Mouse (Mus musculus): ENCODE measurements around the gene Nfe2. TPM values are rescaled to one million over a fixed set of nuclear protein-coding genes. Genes with fewer than 3 reads are reported as not detected.
A peak's percentile ranks its signal among the peaks of the same experiment; 100 is the strongest.

Gene Nfe2
- polyA plus RNA-seq, 1 experiment from 2014 or later: 2.0 TPM

DNA sequence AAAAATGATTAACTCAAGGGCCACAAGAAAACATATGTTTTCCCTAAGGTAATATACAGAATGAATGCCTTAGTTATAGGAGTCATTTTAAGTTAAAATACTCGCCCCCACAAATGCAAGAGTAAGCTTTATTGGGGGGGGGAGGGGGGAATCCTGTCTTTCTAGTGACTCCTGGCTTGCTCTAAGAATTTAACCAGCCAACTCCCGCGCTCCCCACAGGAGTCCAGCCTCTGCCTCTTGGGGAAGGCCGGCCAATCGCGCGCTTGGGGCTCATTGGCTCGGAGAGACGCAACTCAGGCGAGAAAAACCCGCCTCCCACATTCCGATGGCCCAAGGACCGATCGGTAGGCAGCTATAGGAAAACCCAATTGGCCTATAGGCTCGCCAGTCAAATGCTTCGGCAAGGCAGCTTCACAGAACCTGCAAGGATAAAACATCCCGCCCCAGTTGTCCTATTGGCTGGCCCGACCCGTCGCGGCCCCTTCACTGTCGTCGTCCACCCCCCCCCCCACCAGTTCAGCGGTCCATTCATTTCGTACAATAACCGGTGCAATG, 19.0 kb downstream of the Nfe2 start:
- Histone ChIP-seq H3K27ac (replicated peaks) (peak overlapping the region; percentile 94), H3K4me1 (peaks cover 15% of the 10 kb centered on the region), H3K4me3 (replicated peaks) (peak overlapping the region; percentile 72), H3K36me3 (peaks cover 38% of the 10 kb centered on the region), H3K9me3 (replicated peaks) (no peaks in the 10 kb centered on the region), H3K4me2 (replicated peaks) (peak overlapping the region; percentile 55), H3K27me3 (no peaks in the 10 kb centered on the region), H3K9ac (peak overlapping the region; percentile 33)
- peak; percentile 91 for ATAC-seq (ENCODE audit: insufficient number of reproducible peaks, low FRiP score, low TSS enrichment, low read depth)
- under 1% methylated on average over 26 of the region's 26 CpGs for WGBS

- Histone ChIP-seq H3K9me3 (replicated peaks) (no peaks in the 10 kb centered on the region), H3K4me3 (replicated peaks) (no peak overlapping the region), H3K4me2 (replicated peaks) (no peak overlapping the region), H3K27me3 (no peaks in the 10 kb centered on the region), H3K9ac (no peak overlapping the region), H3K4me1 (peaks cover 3% of the 10 kb centered on the region), H3K27ac (replicated peaks) (no peak overlapping the region), H3K36me3 (peaks cover 20% of the 10 kb centered on the region)
- no peak for ATAC-seq (ENCODE audit: insufficient number of reproducible peaks, low FRiP score, low TSS enrichment, low read depth)
- WGBS: 93% methylated on average over 7 of the region's 7 CpGs
Observed at GRCm38 (mm10) chr15:103237295-103237694, 20.9 kb downstream of the Nfe2 start.

GRCm38 (mm10) chr15:103233119-103233518, 25.1 kb downstream of the Nfe2 start:
- Histone ChIP-seq H3K9ac (no peak overlapping the region), H3K27ac (replicated peaks) (no peak overlapping the region)
- ATAC-seq (ENCODE audit: insufficient number of reproducible peaks, low FRiP score, low TSS enrichment, low read depth): no peak

DNA sequence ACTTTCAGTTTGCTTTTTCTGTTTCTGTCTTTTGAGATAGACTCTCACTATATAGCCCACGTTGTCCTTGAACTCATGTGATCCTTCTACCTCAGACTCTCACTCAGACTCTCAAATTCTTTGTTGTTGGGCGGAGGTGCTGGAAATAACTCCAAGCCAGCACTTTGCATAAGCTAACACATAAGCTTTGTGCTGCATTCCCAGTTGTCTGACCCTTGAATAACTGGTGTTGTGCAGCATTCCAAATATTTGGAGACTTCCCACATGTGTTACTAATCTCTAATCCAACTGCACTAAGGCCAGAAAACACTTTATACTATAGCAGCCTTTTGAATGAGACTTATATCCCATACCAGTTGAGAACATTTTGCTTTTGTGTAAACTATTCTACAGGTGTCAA, 29.3 kb downstream of the Nfe2 start:
- no peaks in the 10 kb centered on the region for H3K9me3 ChIP-seq (replicated peaks)
- peak overlapping the region; percentile 4; the same call in 1 of the 2 replicates for H3K27ac ChIP-seq (replicated peaks)
- H3K4me2 ChIP-seq (replicated peaks): no peak overlapping the region
- WGBS: 64% methylated on average over 2 of the region's 2 CpGs
- H3K4me1 ChIP-seq: peaks cover 10% of the 10 kb centered on the region; the same call in 1 of the 2 replicates
- H3K9ac ChIP-seq: no peak overlapping the region
- no peaks in the 10 kb centered on the region for H3K27me3 ChIP-seq
- no peaks in the 10 kb centered on the region for H3K36me3 ChIP-seq
- H3K4me3 ChIP-seq (replicated peaks): no peak overlapping the region
- no peak for ATAC-seq (ENCODE audit: insufficient number of reproducible peaks, low FRiP score, low TSS enrichment, low read depth)

More at GRCm38 (mm10) chr15:103233119-103233518, 25.1 kb downstream of the Nfe2 start:
- Histone ChIP-seq H3K4me1 (no peaks in the 10 kb centered on the region), H3K36me3 (peaks cover 14% of the 10 kb centered on the region), H3K4me2 (replicated peaks) (no peak overlapping the region), H3K4me3 (replicated peaks) (no peak overlapping the region), H3K27me3 (no peaks in the 10 kb centered on the region), H3K9me3 (replicated peaks) (no peaks in the 10 kb centered on the region)
- 76% methylated on average over 2 of the region's 2 CpGs for WGBS

DNA sequence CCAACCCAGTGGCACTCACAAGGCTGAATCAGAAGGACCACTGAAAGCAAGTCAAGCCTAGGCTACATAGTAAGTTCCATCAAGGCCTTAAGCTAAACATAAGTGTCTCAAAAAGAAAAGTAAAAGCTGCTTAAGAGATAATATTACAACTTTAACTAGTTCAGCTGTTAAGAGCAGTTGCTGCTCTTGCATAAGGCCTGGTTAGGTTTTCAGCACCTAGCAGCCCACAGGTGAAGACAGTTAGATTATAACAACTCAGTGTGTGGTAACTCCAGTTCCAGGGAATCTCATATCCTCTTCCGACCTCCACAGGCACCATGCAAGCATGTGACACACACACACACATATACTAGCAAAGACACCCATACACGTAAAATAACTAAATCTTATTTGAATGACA, 30.6 kb downstream of the Nfe2 start:
- H3K4me1 ChIP-seq: peaks cover 10% of the 10 kb centered on the region; the same call in 1 of the 2 replicates
- no peak overlapping the region for H3K4me3 ChIP-seq (replicated peaks)
- ATAC-seq (ENCODE audit: insufficient number of reproducible peaks, low FRiP score, low TSS enrichment, low read depth): no peak
- H3K36me3 ChIP-seq: no peaks in the 10 kb centered on the region
- H3K27ac ChIP-seq (replicated peaks): no peak overlapping the region
- H3K4me2 ChIP-seq (replicated peaks): no peak overlapping the region
- H3K9me3 ChIP-seq (replicated peaks): no peaks in the 10 kb centered on the region
- H3K9ac ChIP-seq: no peak overlapping the region
- H3K27me3 ChIP-seq: no peaks in the 10 kb centered on the region
- WGBS: 67% methylated on average over 2 of the region's 2 CpGs

DNA sequence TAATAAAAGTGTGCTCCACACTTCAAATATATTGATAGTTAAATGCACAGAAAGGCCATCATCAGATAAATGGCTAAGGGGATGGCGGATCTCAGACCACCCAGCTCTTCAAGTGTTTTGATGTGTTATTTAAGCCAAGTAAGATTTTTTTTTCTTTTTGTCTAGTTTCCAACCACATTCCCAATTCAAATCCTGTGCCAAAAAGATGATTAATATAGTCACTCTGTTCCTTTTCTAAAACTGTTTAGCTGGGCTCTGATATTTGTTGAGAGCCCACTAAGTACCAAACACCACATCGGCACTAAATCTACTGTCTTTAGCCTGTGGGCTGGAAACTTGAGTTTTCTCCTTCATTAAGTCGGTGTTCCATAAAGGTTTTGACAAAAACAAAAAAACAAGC, 31.2 kb downstream of the Nfe2 start:
- H3K27me3 ChIP-seq: no peaks in the 10 kb centered on the region
- H3K36me3 ChIP-seq: no peaks in the 10 kb centered on the region
- H3K27ac ChIP-seq (replicated peaks): no peak overlapping the region
- no peaks in the 10 kb centered on the region for H3K9me3 ChIP-seq (replicated peaks)
- H3K4me1 ChIP-seq: peaks cover 10% of the 10 kb centered on the region; the same call in 1 of the 2 replicates
- H3K4me3 ChIP-seq (replicated peaks): no peak overlapping the region
- no peak overlapping the region for H3K4me2 ChIP-seq (replicated peaks)
- H3K9ac ChIP-seq: no peak overlapping the region
- WGBS: 83% methylated on average over 3 of the region's 3 CpGs
- no peak for ATAC-seq (ENCODE audit: insufficient number of reproducible peaks, low FRiP score, low TSS enrichment, low read depth)

- WGBS: 83% methylated on average over 2 of the region's 2 CpGs
- Histone ChIP-seq H3K4me1 (peaks cover 10% of the 10 kb centered on the region; the same call in 1 of the 2 replicates), H3K4me2 (replicated peaks) (no peak overlapping the region), H3K27me3 (no peaks in the 10 kb centered on the region), H3K27ac (replicated peaks) (no peak overlapping the region), H3K9me3 (replicated peaks) (no peaks in the 10 kb centered on the region), H3K9ac (no peak overlapping the region), H3K4me3 (replicated peaks) (no peak overlapping the region), H3K36me3 (0 out of 2 replicates have a peak, but pooled peaks cover under 1% of the 10 kb centered on the region)
- no peak for ATAC-seq (ENCODE audit: insufficient number of reproducible peaks, low FRiP score, low TSS enrichment, low read depth)
Observed at GRCm38 (mm10) chr15:103224161-103224560, 34.0 kb downstream of the Nfe2 start.

DNA sequence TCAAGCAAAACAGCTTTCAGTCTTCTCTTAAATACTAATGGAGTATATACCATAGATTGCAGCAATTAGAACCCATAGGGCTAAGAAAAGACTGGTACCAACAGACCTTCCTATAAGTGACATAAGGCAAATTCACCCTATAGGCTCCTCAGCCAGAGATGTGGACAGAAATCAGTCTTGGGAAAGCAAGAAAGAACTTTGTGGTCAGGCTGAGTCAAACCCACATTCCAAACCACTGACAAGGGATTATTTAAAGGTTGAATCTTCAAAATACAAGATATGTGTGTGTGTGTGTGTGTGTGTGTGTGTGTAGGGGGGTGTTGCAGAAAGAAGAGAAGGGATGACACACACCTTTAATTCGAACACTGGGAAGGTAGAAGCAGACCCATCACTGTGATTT, 36.8 kb downstream of the Nfe2 start:
- Histone ChIP-seq H3K4me2 (replicated peaks) (no peak overlapping the region), H3K36me3 (0 out of 2 replicates have a peak, but pooled peaks cover 3% of the 10 kb centered on the region), H3K27me3 (no peaks in the 10 kb centered on the region), H3K9ac (no peak overlapping the region), H3K27ac (replicated peaks) (no peak overlapping the region), H3K4me1 (no peaks in the 10 kb centered on the region), H3K4me3 (replicated peaks) (no peak overlapping the region), H3K9me3 (replicated peaks) (no peaks in the 10 kb centered on the region)
- ATAC-seq (ENCODE audit: insufficient number of reproducible peaks, low FRiP score, low TSS enrichment, low read depth): no peak
- WGBS: 72% methylated on average over 1 of the region's 1 CpGs

DNA sequence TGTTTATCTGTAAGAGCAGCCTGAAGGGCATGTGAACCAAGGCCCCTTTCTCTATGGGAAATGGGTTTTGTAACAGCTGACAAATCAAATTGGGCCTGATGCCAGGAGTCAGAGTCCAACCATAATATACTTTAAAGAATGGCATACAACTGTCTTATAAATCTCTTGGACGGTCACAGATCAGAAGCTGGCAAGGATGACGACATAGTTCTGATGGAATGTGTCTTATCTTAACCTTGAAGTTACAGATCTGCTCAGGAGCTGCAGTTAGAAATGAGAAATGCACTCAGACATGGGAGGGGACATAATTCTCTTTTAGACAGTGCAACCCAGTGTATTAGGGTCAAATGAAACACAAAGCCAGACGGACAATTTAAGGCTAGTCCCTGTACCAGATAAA, 37.4 kb downstream of the Nfe2 start:
- Histone ChIP-seq H3K27ac (replicated peaks) (peak overlapping the region; percentile 71; the same call in 1 of the 2 replicates), H3K36me3 (0 out of 2 replicates have a peak, but pooled peaks cover 3% of the 10 kb centered on the region), H3K4me1 (peaks cover 5% of the 10 kb centered on the region), H3K4me3 (replicated peaks) (no peak overlapping the region), H3K9me3 (replicated peaks) (no peaks in the 10 kb centered on the region), H3K27me3 (no peaks in the 10 kb centered on the region), H3K4me2 (replicated peaks) (no peak overlapping the region), H3K9ac (no peak overlapping the region)
- ATAC-seq (ENCODE audit: insufficient number of reproducible peaks, low FRiP score, low TSS enrichment, low read depth): 0 out of 2 replicates have a peak, but pooled peaks have one; percentile 11
- WGBS: 38% methylated on average over 3 of the region's 3 CpGs

- ATAC-seq (ENCODE audit: insufficient number of reproducible peaks, low FRiP score, low TSS enrichment, low read depth): no peak
- Histone ChIP-seq H3K36me3 (peaks cover 20% of the 10 kb centered on the region), H3K27me3 (no peaks in the 10 kb centered on the region), H3K27ac (replicated peaks) (peak overlapping the region; percentile 93), H3K4me2 (replicated peaks) (peak overlapping the region; percentile 60), H3K4me3 (replicated peaks) (0 out of 2 replicates have a peak overlapping the region, but pooled peaks have one; percentile 46), H3K4me1 (peaks cover 18% of the 10 kb centered on the region), H3K9ac (no peak overlapping the region), H3K9me3 (replicated peaks) (no peaks in the 10 kb centered on the region)
- WGBS: 26% methylated on average over 2 of the region's 2 CpGs
Observed at GRCm38 (mm10) chr15:103216052-103216451, 42.2 kb downstream of the Nfe2 start.

DNA sequence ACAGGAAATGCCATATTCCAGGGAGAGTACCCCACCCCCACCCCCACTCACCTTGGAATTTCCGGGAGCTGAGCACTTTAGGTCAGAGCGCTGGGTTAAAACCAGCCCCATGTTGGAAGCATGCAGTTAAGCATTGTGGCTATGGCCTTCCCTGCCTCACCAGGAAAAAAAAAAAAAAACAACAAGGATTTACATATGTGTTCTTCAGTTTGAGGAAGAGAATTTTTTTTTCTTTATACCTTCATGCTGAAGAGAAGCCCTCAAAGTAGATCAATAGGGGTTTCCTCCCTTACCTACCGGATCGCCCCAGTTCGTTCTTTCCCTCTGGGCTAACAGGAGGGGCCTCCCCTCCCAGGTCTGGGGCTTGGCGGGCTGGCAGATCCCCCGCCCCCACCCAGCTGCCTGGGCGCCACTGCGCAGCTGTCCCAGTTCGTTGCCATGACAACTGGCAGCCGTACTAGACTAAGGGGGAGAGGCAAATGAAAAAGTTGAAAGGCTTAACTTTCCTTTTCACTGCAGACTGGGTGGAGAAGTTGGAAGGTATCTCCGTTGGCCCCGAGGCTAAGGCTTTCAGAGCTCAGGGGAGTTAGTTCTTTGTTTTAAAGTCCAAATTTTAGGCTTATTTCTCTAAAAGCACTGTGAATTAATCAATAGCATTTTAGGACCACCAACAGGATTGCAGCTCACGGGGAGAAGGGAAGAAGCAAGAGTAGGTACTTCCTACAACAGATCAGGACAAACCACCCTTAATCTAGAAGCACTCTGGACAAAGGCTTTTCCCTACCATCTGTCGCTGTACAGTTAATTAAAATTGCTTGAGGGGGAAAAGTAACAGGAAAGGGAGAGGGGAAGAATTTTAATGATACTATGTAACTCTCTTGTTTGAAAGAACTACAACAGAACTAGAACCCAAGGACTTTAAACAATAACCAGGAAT, 43.0 kb downstream of the Nfe2 start:
- peak; percentile 90 for ATAC-seq (ENCODE audit: insufficient number of reproducible peaks, low FRiP score, low TSS enrichment, low read depth)
- H3K4me1 ChIP-seq: peaks cover 18% of the 10 kb centered on the region
- H3K27ac ChIP-seq (replicated peaks): peak overlapping the region; percentile 93
- H3K36me3 ChIP-seq: peaks cover 28% of the 10 kb centered on the region
- peak overlapping the region; percentile 44; the same call in 1 of the 2 replicates for H3K9ac ChIP-seq
- no peaks in the 10 kb centered on the region for H3K27me3 ChIP-seq
- H3K4me2 ChIP-seq (replicated peaks): peak overlapping the region; percentile 60
- no peaks in the 10 kb centered on the region for H3K9me3 ChIP-seq (replicated peaks)
- H3K4me3 ChIP-seq (replicated peaks): peak overlapping the region; percentile 46
- WGBS: 1% methylated on average over 15 of the region's 15 CpGs

Data from embryonic facial prominence, embryonic 15.5 days (tissue).